Mouse (Mus musculus): ENCODE measurements around the gene Aar2.

DNA sequence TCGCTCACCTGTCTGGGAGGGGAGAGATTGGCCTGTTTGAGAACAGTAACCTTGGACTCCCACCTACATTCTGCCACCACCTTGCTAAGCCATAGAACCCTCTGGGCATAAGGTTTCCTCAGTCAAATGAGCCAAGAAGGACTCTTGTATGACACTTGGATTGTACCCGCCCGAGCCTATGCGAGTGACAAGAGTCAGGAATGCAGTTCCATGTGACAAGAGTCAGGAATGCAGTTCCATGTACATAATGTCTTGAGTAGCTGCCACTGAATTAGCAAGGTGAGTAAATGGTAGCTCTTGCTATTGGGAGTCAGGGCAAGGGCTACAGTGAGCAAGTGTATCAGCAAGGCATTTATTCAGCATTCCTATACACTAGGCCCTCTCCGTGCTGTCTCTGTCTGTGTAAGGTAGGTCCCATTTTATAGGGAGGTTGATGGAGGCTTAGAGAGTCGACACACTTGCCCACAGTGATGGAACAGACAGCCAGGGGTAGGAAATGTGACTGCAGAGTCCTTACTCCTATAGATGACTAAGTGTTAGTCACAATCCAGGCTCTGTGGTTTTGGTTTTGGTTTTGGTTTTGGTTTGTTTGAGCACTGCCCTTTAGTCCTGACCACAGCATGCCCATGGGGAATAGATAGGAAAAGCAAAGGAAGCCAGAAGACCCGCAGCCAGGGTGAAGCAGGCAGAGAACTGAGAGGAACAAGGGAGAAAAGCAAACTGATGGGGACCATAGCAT is 8.4 kb upstream of the Aar2 start:
- TF ChIP-seq POLR2A (IDR thresholded peaks at IDR 0.05; ENCODE audit: insufficient read depth, low read length): no peak
- TF ChIP-seq CTCF (IDR thresholded peaks at IDR 0.05; ENCODE audit: low read depth, low read length): no peak
